Mouse (Mus musculus): ENCODE results near the gene Kcnj12. TPM values are rescaled to one million over a fixed set of nuclear protein-coding genes. Genes with fewer than 3 reads are reported as not detected.

The Kcnj12 gene
- total and polyA plus RNA-seq, 3 experiments = not detected

- TF ChIP-seq POLR2A (IDR thresholded peaks at IDR 0.05; ENCODE audit: control insufficient read depth in 1 of 2, insufficient read depth in 1 of 2, low read depth in 1 of 2, low read length in 2 of 2, poor library complexity in 1 of 2) = no peak
Measured at GRCm38 (mm10) chr11:61029864-61030595, 7.7 kb downstream of the Kcnj12 start (continued).

- no peaks in the 10 kb centered on the region for H3K79me2 ChIP-seq (ENCODE audit: control insufficient read depth, insufficient read depth, low read length, poor library complexity)
- no peak overlapping the region for H3K9ac ChIP-seq (ENCODE audit: control insufficient read depth, low read depth, low read length, poor library complexity, severe bottlenecking)
- H3K9me3 ChIP-seq (replicated peaks; ENCODE audit: insufficient read depth, low read length) = no peaks in the 10 kb centered on the region
- no peaks in the 10 kb centered on the region for H3K4me1 ChIP-seq (ENCODE audit: control insufficient read depth in 1 of 2, insufficient read depth in 2 of 2, low read length in 2 of 2)
- peaks cover 2 to 4% of the 10 kb centered on the region in 2 experiments for H3K27me3 ChIP-seq (ENCODE audit: control insufficient read depth in 1 of 2, insufficient read depth in 2 of 2, low read length in 2 of 2)
- TF ChIP-seq POLR2AphosphoS2 (IDR thresholded peaks at IDR 0.05; ENCODE audit: low read length) = no peak
- no peak for TF ChIP-seq TBP (IDR thresholded peaks at IDR 0.05; ENCODE audit: low read depth, low read length)
- TF ChIP-seq E2F4 (IDR thresholded peaks at IDR 0.05; ENCODE audit: borderline replicate concordance, low read depth, low read length) = no peak
- no peak for TF ChIP-seq ELF1 (IDR thresholded peaks at IDR 0.05; ENCODE audit: low read depth, low read length)
- TF ChIP-seq KAT2A (conservative IDR thresholded peaks at IDR 0.05; ENCODE audit: low read depth, low read length) = no peak
- no peak for DNase-seq (ENCODE audit: low read depth, low spot score)
- no peak overlapping the region for H3K27ac ChIP-seq (ENCODE audit: control insufficient read depth, low read depth, low read length)
- no peak overlapping the region for H3K4me3 ChIP-seq (ENCODE audit: control insufficient read depth in 1 of 2, insufficient read depth in 1 of 2, low read depth in 2 of 2, low read length in 2 of 2)
- no peaks in the 10 kb centered on the region for H3K36me3 ChIP-seq (ENCODE audit: control insufficient read depth in 1 of 2, insufficient read depth in 2 of 2, low read length in 2 of 2)
Measured at GRCm38 (mm10) chr11:61031137-61031536, 8.8 kb downstream of the Kcnj12 start.

GRCm38 (mm10) chr11:61031658-61032445 lies 9.5 kb downstream of the Kcnj12 start:
- Histone ChIP-seq H3K4me1 (ENCODE audit: control insufficient read depth in 1 of 2, insufficient read depth in 2 of 2, low read length in 2 of 2) (no peaks in the 10 kb centered on the region), H3K36me3 (ENCODE audit: control insufficient read depth in 1 of 2, insufficient read depth in 2 of 2, low read length in 2 of 2) (no peaks in the 10 kb centered on the region), H3K9me3 (replicated peaks; ENCODE audit: insufficient read depth, low read length) (no peaks in the 10 kb centered on the region), H3K4me3 (ENCODE audit: control insufficient read depth in 1 of 2, insufficient read depth in 1 of 2, low read depth in 2 of 2, low read length in 2 of 2) (no peak overlapping the region), H3K79me2 (ENCODE audit: control insufficient read depth, insufficient read depth, low read length, poor library complexity) (no peaks in the 10 kb centered on the region), H3K27ac (ENCODE audit: control insufficient read depth, low read depth, low read length) (no peak overlapping the region), H3K27me3 (ENCODE audit: control insufficient read depth in 1 of 2, insufficient read depth in 2 of 2, low read length in 2 of 2) (peaks cover 2 to 4% of the 10 kb centered on the region in 2 experiments), H3K9ac (ENCODE audit: control insufficient read depth, low read depth, low read length, poor library complexity, severe bottlenecking) (no peak overlapping the region)
- DNase-seq (ENCODE audit: low read depth, low spot score) = peak; percentile 45
- TF ChIP-seq ZC3H11A (IDR thresholded peaks at IDR 0.05; ENCODE audit: low read depth, low read length) (no peak), POLR2A (IDR thresholded peaks at IDR 0.05; ENCODE audit: control insufficient read depth in 1 of 2, insufficient read depth in 1 of 2, low read depth in 1 of 2, low read length in 2 of 2, poor library complexity in 1 of 2) (no peak), MAZ (IDR thresholded peaks at IDR 0.05; ENCODE audit: low read depth, low read length) (no peak), MEF2A (IDR thresholded peaks at IDR 0.05; ENCODE audit: extremely low read depth, insufficient replicate concordance, low read depth, low read length, poor library complexity, severe bottlenecking) (no peak), ZNF384 (IDR thresholded peaks at IDR 0.05; ENCODE audit: low read depth, low read length) (no peak), SIN3A (IDR thresholded peaks at IDR 0.05; ENCODE audit: low read length) (no peak), POLR2AphosphoS5 (IDR thresholded peaks at IDR 0.05; ENCODE audit: borderline replicate concordance, low read depth, low read length) (no peak), MXI1 (IDR thresholded peaks at IDR 0.05; ENCODE audit: low read depth, low read length) (no peak), E2F4 (IDR thresholded peaks at IDR 0.05; ENCODE audit: borderline replicate concordance, low read depth, low read length) (no peak), ELF1 (IDR thresholded peaks at IDR 0.05; ENCODE audit: low read depth, low read length) (no peak), MAFK (IDR thresholded peaks at IDR 0.05; ENCODE audit: borderline replicate concordance, low read depth, low read length) (no peak), MAX (IDR thresholded peaks at IDR 0.05; ENCODE audit: low read length) (no peak), CHD2 (IDR thresholded peaks at IDR 0.05; ENCODE audit: low read length) (no peak), NELFE (IDR thresholded peaks at IDR 0.05; ENCODE audit: low read depth, low read length) (no peak), MYC (IDR thresholded peaks at IDR 0.05; ENCODE audit: low read depth, low read length) (no peak)
